Mouse (Mus musculus) hindbrain, embryonic 11.5 days (tissue): ENCODE measurements around the gene Tectb. TPM values are rescaled to one million over a fixed set of nuclear protein-coding genes. Genes with fewer than 3 reads are reported as not detected.

Experiments
- ATAC-seq: fragments of 200-750 bp; cut with Nextera tagmentation; 2 replicates; pipeline ENCODE4 v1.8.0; 2017; ENCODE audit warnings: mild to moderate bottlenecking, moderate TSS enrichment, moderate library complexity; ENCODE audit not compliant: low FRiP score
- DNase-seq: peaks from one replicate; pipeline ENCODE4 v3.0.0-alpha.2; 2015; ENCODE audit warnings: low spot score
- H3K27ac ChIP-seq: fragments of 300-500 bp; sonication (generic); 2 replicates; pipeline ENCODE4 v1.5.1; 2014; ENCODE audit warnings: mild to moderate bottlenecking, low read depth, low read length
- H3K27me3 ChIP-seq: fragments of 300-500 bp; sonication (generic); 2 replicates; pipeline ENCODE4 v1.6.1; 2014; ENCODE audit warnings: mild to moderate bottlenecking, low read length, moderate library complexity, mixed read lengths; ENCODE audit not compliant: control insufficient read depth, insufficient read depth
- H3K36me3 ChIP-seq: fragments of 300-500 bp; sonication (generic); 2 replicates; pipeline ENCODE4 v1.6.1; 2014; ENCODE audit warnings: mild to moderate bottlenecking, low read length, moderate library complexity, mixed read lengths; ENCODE audit not compliant: control insufficient read depth, insufficient read depth
- H3K4me1 ChIP-seq: fragments of 300-500 bp; sonication (generic); replicated peaks from 2 replicates; pipeline ENCODE4 v1.6.1; 2014; ENCODE audit warnings: low read length, mixed read lengths; ENCODE audit not compliant: control insufficient read depth, insufficient read depth
- H3K4me2 ChIP-seq: fragments of 300-500 bp; sonication (generic); replicated peaks from 2 replicates; pipeline ENCODE4 v1.6.1; 2014; ENCODE audit warnings: mild to moderate bottlenecking, low read depth, low read length
- H3K4me3 ChIP-seq: fragments of 300-500 bp; sonication (generic); 2 replicates; pipeline ENCODE4 v1.5.1; 2014; ENCODE audit warnings: low read depth, low read length
- H3K9ac ChIP-seq: fragments of 300-500 bp; sonication (generic); 2 replicates; pipeline ENCODE4 v1.6.1; 2014; ENCODE audit warnings: low read depth, low read length
- H3K9me3 ChIP-seq: fragments of 300-500 bp; sonication (generic); 2 replicates; pipeline ENCODE4 v1.6.1; 2016; ENCODE audit warnings: low read length; ENCODE audit not compliant: control insufficient read depth
- WGBS: fragments of 180-500 bp; shearing (Covaris S2); extraction: QIAGEN DNeasy Blood & Tissue Kit; methylation state at CpG from one replicate; pipeline ENCODE4 v1.1.7; 2014; 5-methylcytosine and 5-hydroxymethylcytosine counted together
- polyA plus RNA-seq: library from polyadenylated mRNA; unstranded; fragments of >200 nt; fragmentation: Nextera tagmentation; extraction: Ambion mirVana; gene quantifications from 2 replicates; pipeline ENCODE4 v1.2.1, GENCODE M21; 2014

The Tectb gene
- polyA plus RNA-seq, 1 experiment from 2014 or later, result not detected

DNA sequence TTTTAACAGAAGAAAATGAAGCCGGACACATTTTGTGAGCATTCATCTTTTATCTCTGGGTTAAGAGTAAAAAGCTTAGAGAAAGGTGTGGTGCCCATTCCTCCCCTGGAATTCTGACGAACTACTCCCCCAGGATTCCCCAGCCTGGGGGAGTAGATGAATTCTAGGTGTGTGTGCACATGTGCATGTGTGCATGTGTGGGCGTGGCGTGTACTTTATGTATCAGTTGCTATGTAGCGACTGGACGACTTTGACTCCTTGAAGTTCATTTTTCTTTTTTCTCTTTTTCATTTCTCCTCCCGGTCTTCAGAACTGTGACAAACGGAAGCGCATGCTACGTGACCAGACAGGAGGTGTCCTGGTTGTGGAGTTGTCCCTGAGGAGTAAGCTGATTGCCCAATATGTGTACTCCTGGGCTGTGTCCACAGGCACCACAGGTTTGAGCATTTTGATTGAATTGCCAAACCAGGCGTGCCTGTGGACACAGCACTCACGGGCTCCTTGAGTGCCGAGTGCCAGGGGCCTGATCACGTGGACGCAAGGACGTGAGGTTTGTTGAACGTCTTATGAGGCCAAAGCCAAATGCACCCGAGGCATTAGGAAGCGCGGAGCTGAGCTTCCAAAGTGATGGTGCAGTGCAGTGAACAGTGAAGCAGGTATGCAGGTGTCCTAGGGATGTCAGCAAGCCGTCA lies 11.9 kb downstream of the Tectb start:
- DNase-seq (no peak), ATAC-seq (no peak)
- no peaks in the 10 kb centered on the region for H3K27me3 ChIP-seq
- H3K4me2 ChIP-seq, result no peak overlapping the region
- no peaks in the 10 kb centered on the region for H3K36me3 ChIP-seq
- WGBS, result 90% methylated on average over 21 of the region's 21 CpGs
- no peaks in the 10 kb centered on the region for H3K4me1 ChIP-seq
- no peak overlapping the region for H3K9ac ChIP-seq
- H3K9me3 ChIP-seq, result no peaks in the 10 kb centered on the region
- H3K27ac ChIP-seq, result no peak overlapping the region
- H3K4me3 ChIP-seq, result no peak overlapping the region

DNA sequence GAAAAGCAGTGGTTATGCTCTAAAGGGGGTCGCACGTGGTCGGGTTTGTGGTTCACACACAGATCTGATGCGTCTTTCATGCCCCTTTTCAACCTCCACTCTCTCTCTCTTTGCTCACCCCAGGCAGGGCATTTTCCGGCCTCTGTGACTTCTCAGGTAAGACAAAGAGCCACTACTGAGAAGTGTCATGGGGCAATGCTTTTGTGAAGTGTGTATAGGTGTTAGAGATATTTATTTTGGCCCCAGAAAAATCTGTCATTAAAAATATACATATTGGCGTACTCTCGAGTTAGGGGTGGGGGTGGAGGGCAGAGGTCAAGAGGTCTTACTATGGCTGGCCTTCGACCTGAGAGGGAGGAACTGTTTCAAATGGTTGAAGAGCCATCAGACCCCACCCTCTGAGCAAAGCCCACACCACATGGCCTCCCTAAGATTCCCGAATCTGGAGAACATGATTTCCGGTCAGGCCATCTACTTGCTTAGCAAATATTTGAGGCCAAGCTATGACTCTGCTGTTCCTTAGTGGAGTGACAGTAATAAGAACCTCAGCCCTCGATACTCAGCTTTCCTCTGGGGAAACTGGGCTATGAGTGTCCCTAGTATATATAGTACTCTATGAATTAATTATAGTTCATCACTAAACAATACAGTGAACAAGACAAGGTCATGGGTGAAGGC lies 13.3 kb downstream of the Tectb start:
- Histone ChIP-seq H3K36me3 (no peaks in the 10 kb centered on the region), H3K4me3 (no peak overlapping the region), H3K27me3 (no peaks in the 10 kb centered on the region), H3K27ac (no peak overlapping the region), H3K4me2 (no peak overlapping the region), H3K9ac (no peak overlapping the region), H3K9me3 (no peaks in the 10 kb centered on the region), H3K4me1 (no peaks in the 10 kb centered on the region)
- WGBS, result 61% methylated on average over 11 of the region's 11 CpGs
- ATAC-seq (no peak), DNase-seq (no peak)

GRCm38 (mm10) chr19:55194520-55195170 lies 14.1 kb downstream of the Tectb start:
- H3K36me3 ChIP-seq, result no peaks in the 10 kb centered on the region
- no peak overlapping the region for H3K4me3 ChIP-seq
- no peak overlapping the region for H3K9ac ChIP-seq
- ATAC-seq, result no peak
- H3K4me2 ChIP-seq, result no peak overlapping the region
- H3K9me3 ChIP-seq, result no peaks in the 10 kb centered on the region
- DNase-seq, result no peak
- WGBS, result 85% methylated on average over 7 of the region's 7 CpGs
- no peak overlapping the region for H3K27ac ChIP-seq
- H3K4me1 ChIP-seq, result no peaks in the 10 kb centered on the region
- no peaks in the 10 kb centered on the region for H3K27me3 ChIP-seq

- no peak overlapping the region for H3K4me3 ChIP-seq
- DNase-seq (no peak), ATAC-seq (no peak)
- H3K9ac ChIP-seq, result no peak overlapping the region
- no peaks in the 10 kb centered on the region for H3K9me3 ChIP-seq
- H3K36me3 ChIP-seq, result no peaks in the 10 kb centered on the region
- WGBS, result 85% methylated on average over 3 of the region's 3 CpGs
- no peaks in the 10 kb centered on the region for H3K4me1 ChIP-seq
- no peak overlapping the region for H3K27ac ChIP-seq
- H3K4me2 ChIP-seq, result no peak overlapping the region
- no peaks in the 10 kb centered on the region for H3K27me3 ChIP-seq
Observed at GRCm38 (mm10) chr19:55195574-55195973, 15.0 kb downstream of the Tectb start.

DNA sequence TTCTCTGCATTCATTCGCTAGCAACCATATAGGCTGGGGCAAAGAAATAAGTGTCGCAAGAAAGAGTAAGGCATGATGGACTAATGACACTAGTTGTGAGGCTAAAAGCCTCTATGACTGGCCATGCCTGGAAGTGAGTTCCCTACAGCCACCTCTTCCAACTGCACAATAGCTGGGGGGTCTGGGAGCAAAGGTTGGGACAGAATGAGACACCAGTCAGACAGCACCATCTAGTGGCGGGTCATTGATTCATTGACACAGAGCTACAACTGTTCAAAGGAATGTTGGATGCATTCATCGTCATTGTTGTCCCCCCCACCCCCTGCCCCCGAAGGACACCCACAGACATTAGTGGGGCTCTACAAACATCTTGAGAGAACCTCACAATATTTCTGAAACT lies 17.8 kb downstream of the Tectb start:
- H3K9me3 ChIP-seq, result no peaks in the 10 kb centered on the region
- no peak overlapping the region for H3K4me2 ChIP-seq
- WGBS, result 33% methylated on average over 5 of the region's 5 CpGs
- no peak overlapping the region for H3K27ac ChIP-seq
- H3K9ac ChIP-seq, result no peak overlapping the region
- H3K4me3 ChIP-seq, result no peak overlapping the region
- H3K36me3 ChIP-seq, result no peaks in the 10 kb centered on the region
- peak; percentile 86 for DNase-seq
- peak; percentile 53; the same call in 1 of the 2 replicates for ATAC-seq
- no peaks in the 10 kb centered on the region for H3K4me1 ChIP-seq
- no peaks in the 10 kb centered on the region for H3K27me3 ChIP-seq

- Histone ChIP-seq H3K27ac (no peak overlapping the region), H3K9ac (no peak overlapping the region), H3K27me3 (no peaks in the 10 kb centered on the region), H3K4me3 (no peak overlapping the region), H3K4me2 (no peak overlapping the region), H3K4me1 (no peaks in the 10 kb centered on the region), H3K36me3 (no peaks in the 10 kb centered on the region), H3K9me3 (no peaks in the 10 kb centered on the region)
- DNase-seq, result peak; percentile 73
- 39% methylated on average over 8 of the region's 8 CpGs for WGBS
- ATAC-seq, result no peak
Observed at GRCm38 (mm10) chr19:55206482-55207138, 26.1 kb downstream of the Tectb start.

GRCm38 (mm10) chr19:55207205-55207604 lies 26.7 kb downstream of the Tectb start:
- no peak overlapping the region for H3K9ac ChIP-seq
- WGBS, result 59% methylated on average over 6 of the region's 6 CpGs
- no peak overlapping the region for H3K4me3 ChIP-seq
- no peak overlapping the region for H3K4me2 ChIP-seq
- no peaks in the 10 kb centered on the region for H3K4me1 ChIP-seq
- DNase-seq (no peak), ATAC-seq (no peak)
- no peaks in the 10 kb centered on the region for H3K27me3 ChIP-seq
- H3K9me3 ChIP-seq, result no peaks in the 10 kb centered on the region
- H3K27ac ChIP-seq, result no peak overlapping the region
- H3K36me3 ChIP-seq, result no peaks in the 10 kb centered on the region

DNA sequence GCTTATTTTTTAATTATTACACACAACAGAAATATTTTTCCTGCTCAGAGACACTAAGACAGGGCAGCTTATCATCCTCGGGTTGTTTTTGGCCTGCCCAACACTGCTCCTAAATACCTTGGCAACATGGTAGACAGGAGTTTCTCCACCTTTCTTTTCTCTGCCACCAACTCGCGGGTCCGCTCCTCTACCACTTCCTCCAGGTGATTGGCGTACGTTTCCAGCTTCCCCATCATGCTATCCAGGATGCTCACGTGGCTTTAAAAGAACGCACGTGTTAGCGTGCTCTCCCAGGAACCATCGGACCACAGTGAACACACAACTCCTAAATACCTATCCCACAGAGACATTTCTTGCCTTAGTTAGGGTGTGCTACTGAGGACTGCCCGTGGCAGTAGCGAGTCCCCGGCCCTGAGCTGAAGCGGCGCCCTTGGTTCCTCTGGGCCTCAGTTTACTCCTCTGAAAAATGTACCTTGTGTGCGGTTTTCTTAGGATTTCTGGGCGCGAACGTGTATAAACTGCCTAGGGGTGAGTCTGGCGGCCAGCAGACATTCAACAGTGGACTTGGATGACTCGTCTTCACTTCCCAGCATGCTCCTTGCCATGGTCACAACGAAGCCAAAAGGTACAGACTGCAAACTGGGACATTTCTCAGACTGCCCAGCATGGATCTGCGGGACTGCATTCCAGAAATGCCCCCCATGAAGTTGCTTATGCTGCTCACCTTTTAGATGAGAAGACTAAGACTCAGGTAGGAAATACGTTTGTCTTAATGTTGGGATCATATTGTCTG lies 27.4 kb downstream of the Tectb start:
- DNase-seq (no peak), ATAC-seq (no peak)
- 68% methylated on average over 25 of the region's 25 CpGs for WGBS
- no peaks in the 10 kb centered on the region for H3K4me1 ChIP-seq
- no peak overlapping the region for H3K27ac ChIP-seq
- no peak overlapping the region for H3K4me2 ChIP-seq
- no peaks in the 10 kb centered on the region for H3K27me3 ChIP-seq
- H3K9me3 ChIP-seq, result no peaks in the 10 kb centered on the region
- no peak overlapping the region for H3K4me3 ChIP-seq
- H3K9ac ChIP-seq, result no peak overlapping the region
- H3K36me3 ChIP-seq, result no peaks in the 10 kb centered on the region
